Mouse (Mus musculus): ENCODE data around the gene Cdkl5.

Cdkl5 gene

DNA sequence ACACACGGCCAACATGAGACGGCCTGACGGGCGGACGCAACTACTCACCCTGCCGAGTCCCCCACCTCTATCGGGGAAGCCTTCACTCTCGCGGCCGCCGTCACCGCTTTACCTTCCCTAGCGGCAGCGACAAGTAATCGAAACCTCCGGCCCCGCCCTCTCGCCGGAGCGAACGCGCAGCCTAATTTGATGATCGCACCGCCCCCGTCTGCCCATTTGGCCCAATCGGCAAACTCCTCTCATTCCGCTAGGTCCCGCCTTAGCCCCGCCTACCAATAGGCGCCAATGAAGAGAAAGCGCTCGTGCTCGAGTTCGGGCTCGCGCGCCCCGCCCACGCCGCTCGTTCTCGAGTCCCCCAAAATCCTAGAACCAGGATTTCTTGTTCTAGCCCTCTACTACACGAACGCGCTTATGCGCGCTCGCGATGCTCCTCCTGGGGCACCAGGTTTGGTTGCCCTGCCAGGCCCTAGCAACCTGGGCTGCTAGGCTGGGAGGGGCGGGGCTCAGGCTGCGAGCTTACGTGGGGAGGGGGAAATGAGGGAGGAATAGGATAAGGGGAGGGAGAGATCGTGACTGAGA lies at the start of gene Cdkl5:
Gene Cdkl5 (minus strand): TSS at position 162 of the 579 bp plus-strand sequence.
- peak; percentile 82 for DNase-seq (ENCODE audit: low spot score)

DNA sequence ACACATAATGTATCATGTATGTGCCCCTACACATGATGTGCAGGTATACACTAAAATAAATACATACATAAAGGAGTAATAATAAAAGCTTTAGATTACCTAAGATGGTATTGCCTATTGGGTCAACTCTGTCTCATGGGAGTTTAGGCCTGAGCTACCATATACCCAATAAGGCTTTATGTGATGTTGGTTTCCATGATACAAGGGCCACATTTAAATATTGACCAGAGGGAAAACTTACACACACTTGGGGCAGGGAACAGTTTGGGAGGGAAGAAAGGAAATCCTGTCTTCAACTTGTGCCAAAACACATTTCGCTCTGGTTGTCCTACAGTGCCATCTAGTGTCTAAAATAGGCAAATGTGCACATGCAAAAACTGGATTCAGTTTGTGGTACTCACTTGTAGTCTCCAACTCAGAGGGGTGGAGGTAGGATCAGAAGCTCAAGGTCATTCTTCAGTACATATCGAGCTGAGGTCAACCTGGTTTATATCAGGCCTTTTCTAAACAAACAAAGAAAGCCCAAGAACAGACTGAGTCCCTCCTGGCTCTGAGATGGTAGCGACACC lies 38.8 kb upstream of the Cdkl5 start:
- peak; percentile 6 for DNase-seq (ENCODE audit: low spot score)

DNA sequence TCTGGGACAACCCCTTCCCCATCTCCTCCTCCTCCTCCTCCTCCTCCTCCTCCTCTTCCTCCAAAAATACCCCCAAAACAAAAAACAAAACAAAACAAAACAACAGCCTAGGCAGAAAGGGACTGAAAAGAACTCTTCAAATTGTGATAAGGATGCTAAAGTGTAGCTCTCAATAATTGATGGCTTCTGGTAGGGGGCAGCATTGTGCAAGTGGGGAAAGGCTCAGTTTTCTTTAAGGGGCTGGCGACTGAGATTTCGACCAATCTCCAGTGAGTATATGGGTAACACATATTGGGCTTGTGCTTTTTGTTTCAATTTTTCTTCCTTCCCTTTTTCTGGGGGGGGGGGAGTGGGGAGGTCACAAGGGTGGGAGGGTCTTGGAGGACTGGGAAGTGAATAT lies 37.9 kb upstream of the Cdkl5 start:
- no peak for DNase-seq (ENCODE audit: low spot score)

DNA sequence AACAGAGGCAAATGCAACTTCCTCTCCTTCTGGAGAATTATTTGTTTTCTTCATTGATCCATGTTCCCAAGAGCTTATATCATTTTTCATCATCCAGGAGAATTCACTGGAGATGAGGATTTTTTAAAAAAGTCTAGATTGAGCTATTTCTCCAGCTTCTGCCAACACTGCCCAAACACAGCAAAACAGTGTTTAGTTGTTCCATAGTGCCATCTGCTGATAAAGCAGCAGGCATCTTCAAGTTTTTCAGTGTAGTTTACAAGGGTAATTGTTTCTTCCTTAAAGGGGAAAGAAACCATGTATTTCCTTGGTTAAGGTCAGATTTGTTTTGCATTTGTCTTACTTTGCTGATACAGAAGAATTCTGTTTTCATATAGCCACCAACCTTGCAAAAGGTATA lies 35.7 kb upstream of the Cdkl5 start:
- DNase-seq (ENCODE audit: low spot score), result no peak

DNA sequence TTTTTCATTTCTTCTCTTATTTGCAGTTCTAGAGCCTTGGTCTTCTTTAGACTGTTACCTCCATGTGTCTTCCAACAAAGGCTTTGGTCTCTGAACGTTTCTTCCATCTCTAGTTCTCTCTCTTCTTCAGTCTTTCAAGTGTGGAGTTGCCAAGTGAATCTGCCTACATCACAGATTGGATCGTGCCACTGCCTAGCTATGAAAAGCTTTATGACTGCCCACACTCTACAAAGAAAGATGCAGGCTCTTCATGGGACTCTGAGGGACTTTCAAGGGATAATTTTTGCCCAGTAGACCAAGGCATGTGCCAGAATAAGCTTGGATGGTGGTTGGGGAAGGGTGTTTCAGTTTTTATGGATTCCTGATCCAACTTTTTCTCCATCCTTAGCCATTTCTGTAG lies 30.0 kb upstream of the Cdkl5 start:
- no peak for DNase-seq (ENCODE audit: low spot score)

DNA sequence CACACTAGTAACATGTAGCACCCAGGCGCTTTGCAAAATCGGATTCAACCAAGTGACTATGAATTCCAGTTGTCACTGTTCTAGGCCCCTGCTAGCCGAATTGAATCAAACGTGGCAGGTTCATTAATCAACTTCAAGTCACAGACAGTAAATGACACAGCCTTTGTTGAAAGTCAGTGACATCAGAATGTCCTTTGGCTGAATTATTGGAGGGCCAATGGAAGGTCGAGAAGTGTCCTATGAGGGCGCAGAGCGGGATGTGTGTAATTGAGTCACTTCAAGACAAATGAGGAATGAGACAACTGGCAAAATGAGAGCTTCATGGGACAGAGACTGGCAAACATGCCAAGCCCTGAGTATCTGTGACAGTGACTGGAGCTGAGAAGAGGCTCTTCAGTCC lies 27.0 kb upstream of the Cdkl5 start:
- no peak for DNase-seq (ENCODE audit: low spot score)

DNA sequence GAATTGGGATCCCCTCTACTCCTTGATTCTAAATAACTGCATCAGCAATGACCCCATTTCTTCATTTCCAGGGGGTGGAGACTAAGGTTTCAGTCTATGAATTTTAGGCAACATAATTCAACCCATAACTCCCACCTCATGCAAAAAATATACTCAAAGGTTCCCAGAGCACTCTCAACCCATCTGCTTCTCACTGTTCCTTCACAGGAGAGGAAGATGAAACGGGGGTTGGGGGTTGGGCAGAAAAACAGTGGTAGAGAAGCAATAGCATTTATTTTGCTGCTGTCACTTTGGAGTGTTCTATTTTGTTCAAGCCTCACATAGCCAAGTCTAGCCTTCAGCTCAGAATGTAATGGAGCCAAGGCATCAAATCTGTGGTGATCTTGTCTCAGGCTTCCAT lies 23.7 kb upstream of the Cdkl5 start:
- DNase-seq (ENCODE audit: low spot score), result no peak

DNA sequence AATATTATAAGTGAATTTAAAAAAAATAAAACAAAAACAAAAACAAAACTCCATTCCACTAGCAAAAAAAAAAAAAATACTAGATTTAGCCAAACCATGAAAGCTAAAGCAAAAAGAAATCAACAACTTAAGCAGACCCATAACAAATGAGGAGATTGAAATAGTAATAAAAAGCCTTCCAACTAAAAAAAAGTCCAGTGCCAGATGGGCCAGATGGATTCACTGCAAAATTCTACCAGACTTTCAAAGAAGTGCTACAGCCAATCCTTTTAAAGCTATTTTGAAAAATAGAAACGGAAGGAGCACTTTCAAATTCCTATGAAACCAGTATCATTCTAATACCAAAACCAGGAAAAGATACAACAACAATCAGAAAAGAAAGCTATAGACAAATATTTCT lies 11.8 kb upstream of the Cdkl5 start:
- DNase-seq (ENCODE audit: low spot score), result no peak

DNA sequence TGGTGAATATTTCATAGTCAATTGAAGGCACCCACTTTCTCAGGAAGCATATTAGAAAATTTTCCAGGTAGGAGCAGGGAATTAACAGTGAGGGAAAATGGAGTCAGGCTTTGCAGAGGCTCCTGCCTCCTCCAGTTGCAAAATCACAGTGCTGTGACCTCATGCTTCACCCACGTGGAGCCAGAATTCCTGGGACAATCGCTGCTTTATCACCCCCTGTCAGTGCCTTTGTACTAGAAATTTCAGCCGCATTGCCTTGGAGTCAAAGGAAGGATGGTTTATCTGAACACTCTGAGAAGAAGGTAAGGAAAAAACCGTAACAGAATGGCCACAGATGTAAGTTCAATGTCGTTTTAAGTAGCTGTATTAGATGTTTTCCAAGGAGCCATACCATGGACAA lies 1.5 kb upstream of the Cdkl5 start:
- DNase-seq (ENCODE audit: low spot score), result no peak

DNA sequence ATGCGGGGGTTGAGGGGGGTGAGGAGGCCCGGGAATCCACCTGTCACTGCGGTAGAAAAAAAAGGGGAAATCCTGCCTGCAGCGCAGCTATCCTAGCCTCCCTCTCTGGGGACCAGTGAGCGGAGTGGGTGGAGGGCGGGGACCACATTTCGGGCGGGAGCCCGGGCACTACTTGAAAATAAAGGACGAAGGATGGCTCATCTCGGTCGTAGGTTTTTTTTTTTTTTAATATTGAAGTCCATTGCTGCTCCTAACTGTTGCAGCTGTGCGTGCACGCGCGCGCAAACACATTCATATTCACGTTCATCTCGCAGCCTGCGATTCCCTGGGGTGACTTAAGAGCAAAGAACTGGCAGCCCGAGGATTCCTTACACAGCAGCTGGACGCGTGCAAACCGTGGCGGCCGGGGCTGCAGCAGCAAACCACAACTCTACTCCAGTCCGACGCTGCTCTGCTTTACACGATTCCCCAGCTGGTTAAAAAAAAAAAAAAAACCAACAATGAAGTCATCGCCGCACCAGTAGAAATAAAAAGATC lies 695 bp upstream of the Cdkl5 start:
- DNase-seq (ENCODE audit: low spot score), result no peak

DNA sequence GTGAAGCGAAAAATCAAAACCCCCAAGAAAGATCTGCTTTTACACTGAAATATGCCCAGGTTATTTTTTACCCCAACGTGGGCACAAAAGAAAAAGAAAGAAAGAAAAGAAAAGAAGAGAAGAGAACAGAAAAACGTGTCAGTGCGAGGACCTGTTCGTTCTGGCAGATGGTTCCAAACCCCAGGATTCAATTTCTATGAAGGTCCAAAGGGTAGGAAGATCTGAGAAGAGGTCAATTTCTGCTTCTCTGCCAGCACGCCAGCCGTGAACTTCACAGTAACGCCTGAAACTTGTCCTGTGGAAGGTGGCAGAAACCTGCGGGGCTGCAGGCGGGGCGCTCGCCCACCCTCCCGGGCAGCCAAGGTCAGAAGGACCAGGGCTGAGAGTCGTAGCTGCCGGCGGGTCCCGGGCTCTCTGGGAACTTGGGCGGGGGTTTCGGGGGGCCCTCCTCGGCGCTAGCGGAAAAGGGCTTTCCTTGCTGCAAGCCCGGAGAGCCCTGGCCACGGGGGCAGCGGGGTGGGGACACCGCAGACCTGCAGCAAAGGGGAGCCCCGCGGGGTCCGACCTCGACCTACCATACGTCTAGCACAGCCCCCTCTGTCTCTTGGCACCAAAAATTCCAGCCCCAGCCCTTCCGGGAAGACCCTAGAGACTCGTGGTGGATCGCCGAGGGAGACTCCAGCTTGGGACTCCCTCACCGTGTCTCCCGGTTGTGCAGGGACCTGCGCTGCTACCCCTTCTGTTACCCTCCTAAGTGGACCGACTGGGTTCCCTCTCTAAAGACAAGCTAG lies 560 bp downstream of the Cdkl5 start:
- DNase-seq (ENCODE audit: low spot score), result no peak

DNA sequence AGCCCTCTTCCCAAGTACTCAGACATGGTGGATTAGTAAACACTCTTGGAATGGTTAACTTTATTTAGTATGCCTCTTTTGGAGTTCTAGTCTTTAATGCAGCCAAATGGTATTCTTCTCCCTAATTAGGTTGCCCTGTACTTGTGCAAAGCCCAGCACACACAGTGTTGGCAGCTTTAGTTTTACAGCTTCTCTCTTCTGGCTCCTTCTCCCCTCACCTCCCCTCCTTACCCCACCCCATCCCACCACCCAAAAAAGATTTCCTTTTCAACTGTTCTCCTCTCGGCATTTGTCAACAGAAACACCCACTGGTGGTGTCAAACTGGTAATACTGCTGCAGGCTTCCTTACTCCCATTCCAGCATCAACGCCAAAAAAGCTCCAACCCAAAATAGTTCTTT lies 1.8 kb downstream of the Cdkl5 start:
- no peak for DNase-seq (ENCODE audit: low spot score)

DNA sequence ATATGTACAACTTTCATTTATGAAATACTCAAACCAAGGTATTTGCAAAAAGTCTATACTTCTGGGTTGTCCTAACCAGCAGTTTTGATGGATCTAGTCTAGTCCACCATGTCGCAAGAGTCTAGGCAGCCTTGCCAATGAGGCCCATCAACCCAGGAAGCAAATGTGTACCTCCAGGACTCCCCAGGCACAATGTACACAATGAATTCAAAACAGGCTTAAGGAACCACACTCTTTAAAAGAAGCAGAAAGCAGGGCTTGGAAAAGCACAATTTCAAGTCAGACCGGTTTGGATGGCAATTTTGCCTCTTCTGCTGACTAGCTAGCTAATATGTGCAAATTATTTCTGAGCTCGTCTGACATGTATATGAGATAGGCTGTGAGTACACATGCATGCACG lies 4.2 kb downstream of the Cdkl5 start:
- DNase-seq (ENCODE audit: low spot score), result no peak

DNA sequence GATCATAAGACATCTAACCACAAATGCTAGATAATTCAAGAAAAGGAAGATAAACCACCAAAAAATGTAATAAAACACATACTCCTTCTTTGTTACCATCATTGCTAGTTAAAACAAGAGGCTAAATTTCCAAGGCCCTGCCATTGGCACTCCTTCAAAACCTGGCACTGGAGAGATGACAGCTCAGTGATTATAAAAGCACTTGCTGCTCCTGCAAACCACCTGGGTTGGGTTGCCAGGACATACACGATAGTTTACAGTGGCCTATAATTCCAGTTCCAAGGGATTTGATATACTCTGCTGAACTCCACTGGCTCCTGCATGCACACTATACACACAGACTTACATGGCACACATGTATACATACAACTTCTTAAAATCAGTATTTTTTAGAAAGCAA lies 16.6 kb downstream of the Cdkl5 start:
- DNase-seq (ENCODE audit: low spot score), result no peak

DNA sequence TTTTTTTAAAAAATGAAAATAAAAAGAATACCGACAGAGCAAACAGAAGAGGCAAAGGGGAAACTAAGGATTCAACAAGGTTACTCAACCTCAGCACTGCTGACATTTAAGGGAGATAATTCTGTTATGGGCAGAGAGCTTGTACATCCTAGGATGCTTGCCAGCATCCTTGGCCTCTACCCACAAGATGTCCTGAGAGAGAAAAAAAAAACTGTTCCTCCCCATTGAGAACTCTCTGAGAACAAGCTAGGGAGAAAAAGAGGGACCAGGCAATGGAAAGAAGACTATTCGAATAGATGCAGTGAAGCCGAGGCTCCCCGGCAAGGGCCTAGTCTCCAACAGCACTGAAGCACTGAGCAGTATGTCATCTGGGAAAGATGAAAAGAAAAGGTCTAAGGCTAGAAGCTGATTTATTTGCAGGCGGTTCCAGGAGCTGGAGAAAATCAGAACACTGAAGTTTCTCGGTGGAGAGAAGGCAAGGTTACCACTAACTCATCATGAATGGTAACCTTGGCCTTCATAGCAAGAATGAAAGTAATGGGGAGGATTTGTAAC lies 22.4 kb downstream of the Cdkl5 start:
- DNase-seq (ENCODE audit: low spot score), result no peak

DNA sequence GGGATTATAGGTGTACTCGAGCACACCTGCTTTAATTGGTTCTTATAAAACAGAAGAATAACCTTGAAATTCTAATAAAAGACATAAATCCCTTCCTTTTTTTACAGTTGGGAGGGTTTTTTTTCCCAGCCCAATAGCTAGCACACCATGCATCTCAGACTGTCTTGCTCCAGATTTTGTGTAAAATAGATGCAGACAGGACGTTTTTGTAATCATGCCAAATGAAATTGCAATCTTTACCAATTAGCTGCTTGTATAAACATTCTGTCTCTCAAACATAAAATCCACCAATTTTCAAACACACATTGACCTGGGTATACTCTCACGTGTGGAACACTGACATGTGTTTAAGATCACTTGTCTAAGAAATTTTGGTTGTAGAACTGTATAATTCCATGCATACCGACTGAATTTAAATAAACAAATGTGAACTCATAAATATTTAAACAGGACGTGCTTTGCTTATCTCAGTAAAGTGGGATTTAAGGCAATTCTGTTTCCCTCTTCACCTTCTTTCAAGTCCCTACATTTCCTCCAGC lies 35.8 kb downstream of the Cdkl5 start:
- DNase-seq (ENCODE audit: low spot score), result no peak

DNA sequence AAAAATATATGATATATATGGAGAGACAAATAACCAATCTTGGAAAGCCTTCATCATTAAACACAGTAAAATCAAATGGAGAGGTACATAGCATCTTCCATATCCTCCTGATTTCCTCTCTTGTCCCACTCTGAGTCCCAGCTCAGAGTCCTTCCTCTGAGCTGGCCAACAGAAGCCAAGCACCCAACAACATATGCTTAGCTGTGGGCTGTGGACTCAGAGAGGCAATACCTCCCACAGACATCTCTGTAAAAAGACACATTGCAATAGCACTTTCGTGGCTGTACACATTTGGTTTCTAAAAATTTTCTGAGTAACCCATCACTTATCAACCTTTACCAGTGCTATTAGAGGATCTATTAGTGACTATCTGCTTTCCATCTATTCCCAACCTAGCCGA lies 44.9 kb downstream of the Cdkl5 start:
- no peak for DNase-seq (ENCODE audit: low spot score)

DNA sequence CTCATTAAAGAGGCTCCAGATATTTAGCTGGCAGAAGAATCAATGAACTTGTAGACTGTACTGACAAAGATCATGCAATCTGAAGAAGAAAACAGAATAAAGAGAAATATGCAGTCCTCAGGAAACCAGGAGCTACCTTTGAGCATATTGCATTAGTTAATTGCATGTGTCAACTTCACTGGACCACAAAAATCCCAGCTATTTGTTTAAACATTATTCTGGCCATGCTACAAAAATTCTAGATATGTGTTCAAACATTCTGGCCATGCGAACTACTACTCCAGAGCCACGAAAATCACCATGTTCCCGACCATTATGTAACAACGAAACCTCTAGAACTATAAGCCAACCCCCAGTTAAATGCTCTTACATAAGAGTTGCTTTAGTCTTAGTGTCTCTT lies 49.8 kb downstream of the Cdkl5 start:
- no peak for DNase-seq (ENCODE audit: low spot score)

DNA sequence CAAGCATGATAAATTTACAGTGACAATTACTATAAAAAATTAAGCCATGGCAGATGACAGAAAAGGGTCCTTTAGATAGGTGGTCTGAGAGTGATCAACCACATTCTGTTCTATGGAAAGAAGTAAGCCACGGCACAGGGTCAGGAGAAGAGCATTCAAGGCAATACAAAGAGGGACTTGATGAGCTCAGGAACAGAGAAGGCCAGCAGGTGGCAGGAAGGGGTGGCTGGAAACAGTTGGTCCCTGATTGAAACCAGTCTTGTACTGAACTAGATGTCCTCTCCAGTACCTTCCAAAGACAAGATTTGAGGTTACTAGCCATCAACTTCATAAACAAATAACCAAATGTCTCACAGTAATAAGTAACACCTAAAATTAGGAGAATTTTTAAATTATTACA lies 59.0 kb downstream of the Cdkl5 start:
- DNase-seq (ENCODE audit: low spot score), result no peak

DNA sequence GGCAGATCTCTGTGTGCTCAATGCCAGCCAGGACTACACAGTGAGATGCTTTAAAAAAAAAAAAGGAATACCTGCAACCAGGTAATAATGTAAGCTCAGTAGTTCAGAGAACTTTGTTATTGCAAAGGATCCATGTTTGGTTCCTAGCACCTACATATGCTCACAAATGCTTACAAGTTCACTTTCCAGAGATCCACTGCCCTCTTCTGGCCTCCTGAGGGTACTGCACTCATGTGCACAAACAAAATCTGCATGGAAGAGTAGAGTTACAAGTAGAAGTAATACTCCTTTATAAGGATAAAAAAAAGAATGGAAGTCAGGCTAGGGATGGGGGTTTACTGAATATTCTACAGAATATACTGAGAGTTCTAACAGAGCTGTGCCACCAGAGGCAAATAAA lies 63.8 kb downstream of the Cdkl5 start:
- no peak for DNase-seq (ENCODE audit: low spot score)

DNA sequence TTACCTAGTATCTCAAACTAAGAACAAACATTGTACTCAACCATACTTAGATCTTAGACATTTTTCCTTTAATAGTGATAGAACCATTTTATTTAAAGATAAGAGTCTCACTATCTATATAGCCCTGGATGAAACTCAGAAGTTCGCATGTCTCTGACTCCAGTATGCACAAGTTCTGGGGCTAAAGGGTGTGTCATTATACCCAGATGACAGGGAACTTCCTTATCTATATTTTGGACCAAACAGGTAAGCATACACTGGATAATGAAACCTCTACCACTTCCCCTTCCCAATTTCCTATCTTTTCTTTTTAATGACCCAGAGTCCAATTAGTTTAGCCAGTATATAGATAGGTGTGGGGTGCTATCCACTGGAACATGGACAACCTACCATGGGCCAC lies 65.6 kb downstream of the Cdkl5 start:
- DNase-seq (ENCODE audit: low spot score), result no peak

DNA sequence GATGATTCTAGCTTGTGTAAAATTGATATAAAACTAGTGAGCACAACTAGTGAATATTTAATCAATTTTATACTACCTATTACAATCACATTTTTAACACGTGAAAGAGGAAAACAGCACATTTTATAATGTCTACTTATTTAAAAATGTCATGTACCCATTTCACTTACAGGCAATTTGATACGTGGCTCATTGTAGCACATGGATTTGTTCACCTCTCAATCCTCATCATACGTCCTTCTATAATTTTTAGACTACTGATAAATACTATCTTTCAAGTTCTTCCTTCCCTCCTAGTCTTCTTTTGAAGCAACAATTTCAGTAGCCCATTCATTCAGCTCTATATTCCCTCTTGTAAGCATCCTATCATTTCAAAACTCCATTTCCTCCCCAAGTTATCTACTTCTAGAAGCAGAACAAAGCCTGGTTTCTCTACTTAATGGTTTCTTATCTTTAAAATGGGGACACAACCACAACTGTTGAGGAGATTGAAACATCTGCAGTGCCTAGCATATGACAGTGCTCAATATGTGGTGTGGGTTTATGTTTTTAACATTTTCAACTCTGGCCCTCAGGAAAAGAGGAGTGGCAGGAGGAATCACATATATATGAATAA lies 75.4 kb downstream of the Cdkl5 start:
- DNase-seq (ENCODE audit: low spot score), result no peak
